Mouse (Mus musculus): Measurements from ENCODE around the gene Tnrc6c. TPM values are rescaled to one million over a fixed set of nuclear protein-coding genes. Genes with fewer than 3 reads are reported as not detected.
"Not testable (repeated sequence)": the region's sequence is repeated elsewhere in the genome, so short reads cannot be mapped to it uniquely, and the experiment has no call there.

Tnrc6c gene
- polyA plus RNA-seq, 1 experiment from 2014 or later: 31.7 TPM

DNA sequence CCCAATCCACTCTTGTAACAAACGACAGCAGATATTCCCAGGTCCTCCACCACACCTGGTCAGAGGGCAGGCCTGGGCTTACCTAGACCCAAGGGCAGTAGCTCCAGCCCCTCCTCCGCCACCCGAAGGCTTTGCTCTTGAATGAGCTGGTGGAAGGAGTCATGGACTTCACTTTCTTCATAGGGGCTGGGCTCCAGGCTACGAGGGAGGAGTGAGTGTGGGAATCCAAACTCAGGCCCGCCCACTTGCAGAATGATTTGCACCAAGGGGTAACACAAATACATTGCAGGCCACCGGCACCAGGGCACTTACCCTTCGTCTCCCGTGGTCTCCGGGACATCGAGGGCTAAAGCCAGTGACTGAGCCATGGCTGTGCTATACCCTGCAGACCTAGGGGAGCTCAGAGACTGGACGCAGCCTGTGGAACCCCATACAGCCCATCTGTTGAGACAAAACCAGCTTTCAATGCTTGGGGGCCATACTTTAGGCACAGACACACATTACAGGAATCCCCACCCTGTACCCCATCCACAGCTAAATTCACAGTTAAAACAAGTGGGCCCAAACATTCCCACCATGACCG lies 124.9 kb downstream of the Tnrc6c start:
- WGBS: 77% methylated on average over 12 of the region's 12 CpGs
- no peak for ATAC-seq
- H3K4me2 ChIP-seq (replicated peaks): peak overlapping the region; percentile 49; the same call in 1 of the 2 replicates
- H3K27me3 ChIP-seq: peaks cover 57% of the 10 kb centered on the region
- H3K4me1 ChIP-seq (replicated peaks): peaks cover 37% of the 10 kb centered on the region
- H3K27ac ChIP-seq: peak overlapping the region; percentile 62
- H3K36me3 ChIP-seq: no peaks in the 10 kb centered on the region
- H3K9me3 ChIP-seq: no peaks in the 10 kb centered on the region
- 0 out of 2 replicates have a peak overlapping the region, but pooled peaks have one; percentile 32 for H3K4me3 ChIP-seq (replicated peaks)
- no peak overlapping the region for H3K9ac ChIP-seq (replicated peaks)

- H3K4me3 ChIP-seq (replicated peaks): peak overlapping the region; percentile 32
- H3K27ac ChIP-seq: peak overlapping the region; percentile 62
- 5% methylated on average over 38 of the region's 38 CpGs for WGBS
- H3K36me3 ChIP-seq: no peaks in the 10 kb centered on the region
- H3K27me3 ChIP-seq: peaks cover 64% of the 10 kb centered on the region
- H3K4me2 ChIP-seq (replicated peaks): peak overlapping the region; percentile 49
- no peaks in the 10 kb centered on the region for H3K9me3 ChIP-seq
- ATAC-seq: peak; percentile 34
- peaks cover 37% of the 10 kb centered on the region for H3K4me1 ChIP-seq (replicated peaks)
- H3K9ac ChIP-seq (replicated peaks): peak overlapping the region; percentile 48; the same call in 1 of the 2 replicates
These were observed 125.5 kb downstream of the Tnrc6c start for GRCm38 (mm10) chr11:117779434-117780198.

GRCm38 (mm10) chr11:117780199-117780515 lies 126.1 kb downstream of the Tnrc6c start:
- 0 out of 2 replicates have a peak overlapping the region, but pooled peaks have one; percentile 62 for H3K27ac ChIP-seq
- WGBS: 3% methylated on average over 17 of the region's 17 CpGs
- H3K4me1 ChIP-seq (replicated peaks): peaks cover 37% of the 10 kb centered on the region
- H3K27me3 ChIP-seq: peaks cover 69% of the 10 kb centered on the region
- H3K36me3 ChIP-seq: no peaks in the 10 kb centered on the region
- H3K4me2 ChIP-seq (replicated peaks): peak overlapping the region; percentile 49
- H3K9ac ChIP-seq (replicated peaks): peak overlapping the region; percentile 48; the same call in 1 of the 2 replicates
- H3K4me3 ChIP-seq (replicated peaks): peak overlapping the region; percentile 32
- H3K9me3 ChIP-seq: no peaks in the 10 kb centered on the region
- ATAC-seq: peak; percentile 5; the same call in 1 of the 2 replicates

- peaks cover 69% of the 10 kb centered on the region for H3K27me3 ChIP-seq
- peak overlapping the region; percentile 48; the same call in 1 of the 2 replicates for H3K9ac ChIP-seq (replicated peaks)
- peak overlapping the region; percentile 32 for H3K4me3 ChIP-seq (replicated peaks)
- no peaks in the 10 kb centered on the region for H3K9me3 ChIP-seq
- H3K4me1 ChIP-seq (replicated peaks): peaks cover 37% of the 10 kb centered on the region
- H3K36me3 ChIP-seq: no peaks in the 10 kb centered on the region
- H3K27ac ChIP-seq: no peak overlapping the region
- no peak for ATAC-seq
- WGBS: 4% methylated on average over 19 of the region's 19 CpGs
- H3K4me2 ChIP-seq (replicated peaks): peak overlapping the region; percentile 49
These were observed 126.6 kb downstream of the Tnrc6c start for GRCm38 (mm10) chr11:117780582-117781111.

GRCm38 (mm10) chr11:117781199-117781821 lies 127.2 kb downstream of the Tnrc6c start:
- H3K4me2 ChIP-seq (replicated peaks): peak overlapping the region; percentile 49
- H3K9ac ChIP-seq (replicated peaks): no peak overlapping the region
- H3K36me3 ChIP-seq: no peaks in the 10 kb centered on the region
- no peak overlapping the region for H3K4me3 ChIP-seq (replicated peaks)
- no peak for ATAC-seq
- H3K9me3 ChIP-seq: no peaks in the 10 kb centered on the region
- H3K27ac ChIP-seq: no peak overlapping the region
- H3K27me3 ChIP-seq: peaks cover 69% of the 10 kb centered on the region
- H3K4me1 ChIP-seq (replicated peaks): peaks cover 37% of the 10 kb centered on the region
- WGBS: 26% methylated on average over 18 of the region's 18 CpGs

DNA sequence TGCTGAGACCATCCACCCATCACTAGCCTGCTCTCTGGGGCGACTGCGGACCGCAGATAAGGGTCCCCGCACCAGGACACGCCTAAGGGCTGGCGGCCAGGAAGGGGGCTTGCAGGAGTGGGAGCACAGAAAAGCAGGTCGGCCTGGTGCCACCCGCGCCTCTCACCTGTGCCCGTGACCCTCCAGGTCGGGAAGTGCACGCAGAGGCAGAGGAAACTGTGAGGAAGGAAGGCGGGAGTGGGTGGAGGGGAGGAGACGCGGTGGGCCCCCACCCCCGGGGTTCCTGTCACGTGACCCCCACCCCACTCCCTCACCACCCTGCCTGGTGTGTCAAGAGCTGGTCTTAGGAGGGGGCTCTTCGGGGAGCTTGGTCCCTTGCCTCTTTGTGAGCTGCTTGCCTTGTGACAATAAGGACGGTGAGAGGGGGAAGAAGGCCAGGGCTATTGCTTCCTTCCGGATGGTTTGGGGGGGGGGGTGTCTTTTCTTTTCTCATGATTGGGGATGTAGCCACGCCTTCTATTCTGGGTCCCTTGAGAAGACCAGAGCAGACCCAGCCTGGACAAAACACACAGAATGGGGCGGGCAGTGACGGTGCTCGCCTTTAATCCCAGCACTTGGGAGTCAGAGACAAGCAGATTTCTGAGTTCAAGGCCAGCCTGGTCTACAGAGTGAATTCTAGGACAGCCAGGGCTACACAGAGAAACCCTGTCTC lies 128.1 kb downstream of the Tnrc6c start, which contains the start of the genes Tmc8 and Tmc6:
Tmc8 (plus strand) TSS at position 84 of the 712 bp plus-strand sequence.
Tmc6 (minus strand) TSS at position 206 of the 712 bp plus-strand sequence.
- WGBS: 44% methylated on average over 24 of the region's 24 CpGs
- ATAC-seq: no peak

GRCm38 (mm10) chr11:117782705-117783034 lies 128.6 kb downstream of the Tnrc6c start:
- Histone ChIP-seq H3K4me3 (replicated peaks) (peak overlapping the region; percentile 28), H3K4me1 (replicated peaks) (peaks cover 37% of the 10 kb centered on the region), H3K27me3 (peaks cover 69% of the 10 kb centered on the region), H3K27ac (no peak overlapping the region), H3K9ac (replicated peaks) (peak overlapping the region; percentile 58; the same call in 1 of the 2 replicates), H3K36me3 (no peaks in the 10 kb centered on the region), H3K9me3 (no peaks in the 10 kb centered on the region), H3K4me2 (replicated peaks) (peak overlapping the region; percentile 61)
- WGBS: 42% methylated on average over 9 of the region's 9 CpGs
- ATAC-seq: no peak

More for the DNA sequence above, 128.1 kb downstream of the Tnrc6c start, which contains the start of the genes Tmc8 and Tmc6:
- H3K4me1 ChIP-seq (replicated peaks): peaks cover 37% of the 10 kb centered on the region
- H3K4me2 ChIP-seq (replicated peaks): peak within 1 kb of the TSS; percentile 61
- peaks cover 69% of the 10 kb centered on the region for H3K27me3 ChIP-seq
- H3K9ac ChIP-seq (replicated peaks): peak within 1 kb of the TSS; percentile 58; the same call in 1 of the 2 replicates
- no peak within 1 kb of the TSS for H3K27ac ChIP-seq
- no peaks in the 10 kb centered on the region for H3K36me3 ChIP-seq
- no peaks in the 10 kb centered on the region for H3K9me3 ChIP-seq
- H3K4me3 ChIP-seq (replicated peaks): peak within 1 kb of the TSS; percentile 28

DNA sequence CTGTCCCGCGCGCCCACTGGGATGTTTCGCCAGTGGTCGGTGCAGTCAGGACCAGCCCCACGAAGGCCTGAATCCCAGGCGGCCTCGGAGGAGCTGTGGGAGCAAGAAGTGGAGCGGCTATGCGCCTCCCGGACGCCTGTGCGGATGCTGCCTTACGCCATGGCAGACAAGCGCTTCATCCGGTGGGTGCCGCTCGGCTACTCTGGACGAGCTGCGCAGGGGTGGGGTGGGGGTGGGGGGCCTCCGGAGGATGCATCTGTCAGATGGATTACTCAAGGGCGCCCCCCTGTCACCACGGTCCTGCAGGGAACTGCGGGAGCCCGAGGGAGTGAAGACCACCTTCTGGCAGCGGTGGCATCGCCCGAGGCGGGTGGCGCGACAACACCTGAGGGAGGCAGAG lies 129.0 kb downstream of the Tnrc6c start:
- 4% methylated on average over 31 of the region's 31 CpGs for WGBS
- Histone ChIP-seq H3K4me3 (replicated peaks) (peak overlapping the region; percentile 28), H3K36me3 (no peaks in the 10 kb centered on the region), H3K27ac (no peak overlapping the region), H3K4me2 (replicated peaks) (peak overlapping the region; percentile 61), H3K4me1 (replicated peaks) (peaks cover 37% of the 10 kb centered on the region), H3K9me3 (no peaks in the 10 kb centered on the region), H3K27me3 (peaks cover 68% of the 10 kb centered on the region), H3K9ac (replicated peaks) (peak overlapping the region; percentile 58; the same call in 1 of the 2 replicates)
- peak; percentile 51 for ATAC-seq

GRCm38 (mm10) chr11:117783683-117784309 lies 129.7 kb downstream of the Tnrc6c start:
- WGBS: 38% methylated on average over 10 of the region's 10 CpGs
- no peak overlapping the region for H3K27ac ChIP-seq
- H3K4me1 ChIP-seq (replicated peaks): peaks cover 37% of the 10 kb centered on the region
- no peaks in the 10 kb centered on the region for H3K36me3 ChIP-seq
- no peak overlapping the region for H3K4me3 ChIP-seq (replicated peaks)
- peak overlapping the region; percentile 58; the same call in 1 of the 2 replicates for H3K9ac ChIP-seq (replicated peaks)
- peaks cover 61% of the 10 kb centered on the region for H3K27me3 ChIP-seq
- H3K9me3 ChIP-seq: no peaks in the 10 kb centered on the region
- ATAC-seq: no peak
- peak overlapping the region; percentile 61 for H3K4me2 ChIP-seq (replicated peaks)

DNA sequence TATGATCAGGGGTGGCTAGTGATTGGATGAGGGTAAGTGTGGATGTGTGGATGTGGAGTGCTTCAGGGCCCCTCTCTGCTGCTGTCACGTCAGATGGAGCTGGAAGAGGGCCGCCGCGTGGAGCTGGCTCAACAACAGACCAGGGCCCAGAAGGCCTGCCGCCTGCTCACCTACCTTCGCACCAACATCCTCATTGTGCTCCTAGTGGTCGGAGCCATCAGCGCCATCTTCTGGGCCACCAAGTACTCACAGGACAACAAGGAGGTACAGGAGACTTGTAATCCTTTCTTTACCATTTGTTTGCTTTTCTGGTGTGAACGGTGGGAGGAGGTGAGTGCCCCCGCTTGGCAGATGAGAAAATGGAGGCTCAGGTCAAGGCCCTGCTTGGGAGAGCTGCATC lies 132.2 kb downstream of the Tnrc6c start:
- peaks cover 14% of the 10 kb centered on the region for H3K4me1 ChIP-seq (replicated peaks)
- H3K27me3 ChIP-seq: peaks cover 52% of the 10 kb centered on the region
- no peak overlapping the region for H3K4me3 ChIP-seq (replicated peaks)
- H3K27ac ChIP-seq: no peak overlapping the region
- H3K36me3 ChIP-seq: no peaks in the 10 kb centered on the region
- no peak for ATAC-seq
- no peaks in the 10 kb centered on the region for H3K9me3 ChIP-seq
- 5% methylated on average over 10 of the region's 10 CpGs for WGBS
- no peak overlapping the region; the same call in 1 of the 2 replicates for H3K9ac ChIP-seq (replicated peaks)
- H3K4me2 ChIP-seq (replicated peaks): no peak overlapping the region

DNA sequence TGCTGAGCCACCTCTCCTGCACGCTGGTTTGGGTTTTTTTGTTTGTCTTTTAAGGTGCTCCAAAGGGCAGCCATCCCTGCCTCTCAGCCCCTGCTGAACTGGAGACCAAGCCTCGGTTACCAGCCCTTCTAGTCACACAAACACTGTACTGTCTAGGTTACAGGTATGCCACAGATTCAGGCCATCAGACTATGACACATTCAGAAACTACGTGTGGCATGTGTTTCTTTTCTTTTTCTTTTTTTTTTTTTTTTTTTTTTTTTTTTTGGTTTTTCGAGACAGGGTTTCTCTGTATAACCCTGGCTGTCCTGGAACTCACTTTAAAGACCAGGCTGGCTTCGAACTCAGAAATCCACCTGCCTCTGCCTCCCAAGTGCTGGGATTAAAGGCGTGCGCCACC lies 134.4 kb downstream of the Tnrc6c start:
- not testable (repeated sequence) for H3K36me3 ChIP-seq; H3K9ac ChIP-seq (replicated peaks); ATAC-seq; H3K4me2 ChIP-seq (replicated peaks); H3K4me1 ChIP-seq (replicated peaks); H3K4me3 ChIP-seq (replicated peaks); H3K27ac ChIP-seq; H3K9me3 ChIP-seq
- H3K27me3 ChIP-seq: peaks cover 51% of the 10 kb centered on the region
- 79% methylated on average over 7 of the region's 7 CpGs for WGBS

Data from midbrain, embryonic 13.5 days (tissue).